Mouse (Mus musculus) heart, postnatal 0 days (tissue): ENCODE data around the gene Lenep.

Experiments used
- CTCF ChIP-seq: IDR thresholded peaks from 2 replicates; pipeline ENCODE4 v1.5.1; 2016; ENCODE audit warnings: antibody characterized with exemption, control low read depth, low read depth
- EP300 ChIP-seq: IDR thresholded peaks from 2 replicates; pipeline ENCODE4 v1.6.1; 2016; ENCODE audit warnings: antibody characterized with exemption, low read depth

GRCm38 (mm10) chr3:89386438-89387420 is 15.9 kb downstream of the Lenep start:
- TF ChIP-seq CTCF: no peak
- no peak for TF ChIP-seq EP300
